Mouse (Mus musculus) CH12.LX (cell line): ENCODE results near the gene Rasa4.

Experiments
- CTCF ChIP-seq, 2 experiments: IDR thresholded peaks in 1 of 2; conservative IDR thresholded peaks in 1 of 2; 2 replicates each; pipeline ENCODE4 v1.5.1; 2011 to 2012; ENCODE audit warnings: low read depth in 2 of 2, low read length in 2 of 2, improper control_type of control experiment in 1 of 2, inconsistent platforms in 1 of 2, mild to moderate bottlenecking in 1 of 2, moderate library complexity in 1 of 2
- ELF1 ChIP-seq: IDR thresholded peaks from 2 replicates; pipeline ENCODE4 v1.6.1; 2014; ENCODE audit warnings: low read depth, mild to moderate bottlenecking, inconsistent platforms, low read length, improper control_type of control experiment
- HCFC1 ChIP-seq: IDR thresholded peaks from 2 replicates; pipeline ENCODE4 v1.6.1; 2012; ENCODE audit warnings: low read depth, mild to moderate bottlenecking, inconsistent platforms, low read length, improper control_type of control experiment
- IRF4 ChIP-seq: IDR thresholded peaks from 2 replicates; pipeline ENCODE4 v1.6.1; 2014; ENCODE audit warnings: low read depth, mild to moderate bottlenecking, inconsistent platforms, low read length, improper control_type of control experiment
- POLR2A ChIP-seq: IDR thresholded peaks from 2 replicates; pipeline ENCODE4 v1.6.1; 2011; ENCODE audit warnings: low read depth, mild to moderate bottlenecking, improper control_type of control experiment, low read length
- TBP ChIP-seq: conservative IDR thresholded peaks from 2 replicates; pipeline ENCODE4 v1.6.1; 2011; ENCODE audit warnings: low read depth, low read length, improper control_type of control experiment
- ZKSCAN1 ChIP-seq: IDR thresholded peaks from 2 replicates; pipeline ENCODE4 v1.6.1; 2012; ENCODE audit warnings: low read depth, inconsistent platforms, low read length, improper control_type of control experiment, borderline replicate concordance

GRCm38 (mm10) chr5:136152365-136152764, 68.6 kb downstream of the Rasa4 start:
- no peak for TF ChIP-seq TBP
- TF ChIP-seq CTCF (conservative IDR thresholded peaks at IDR 0.05 in 1 of 2, IDR thresholded peaks at IDR 0.05 in 1 of 2; ENCODE audit: low read depth in 2 of 2, low read length in 2 of 2) = no peak
- TF ChIP-seq HCFC1 = no peak
- no peak for TF ChIP-seq POLR2A
- TF ChIP-seq IRF4 = no peak
- TF ChIP-seq ELF1 = no peak
- TF ChIP-seq ZKSCAN1 = no peak
